Mouse (Mus musculus): ENCODE measurements around the gene Elf5. TPM values are rescaled to one million over a fixed set of nuclear protein-coding genes. Genes with fewer than 3 reads are reported as not detected.

The Elf5 gene
- polyA plus RNA-seq, 1 experiment from 2014 or later: 3.1 TPM

GRCm38 (mm10) chr2:103400691-103401090, 10.8 kb upstream of the Elf5 start:
- Histone ChIP-seq H3K4me1 (ENCODE audit: insufficient read depth, low read length) (no peaks in the 10 kb centered on the region), H3K36me3 (ENCODE audit: insufficient read depth, low read length) (no peaks in the 10 kb centered on the region), H3K9me3 (ENCODE audit: low read length) (no peaks in the 10 kb centered on the region), H3K27ac (ENCODE audit: low read length) (no peak overlapping the region), H3K9ac (replicated peaks; ENCODE audit: low read length) (no peak overlapping the region), H3K4me2 (replicated peaks; ENCODE audit: low read depth, low read length) (no peak overlapping the region), H3K4me3 (ENCODE audit: low read length) (no peak overlapping the region), H3K27me3 (ENCODE audit: insufficient read depth, low read length) (no peaks in the 10 kb centered on the region)
- WGBS: 76% methylated on average over 4 of the region's 4 CpGs
- no peak for ATAC-seq (ENCODE audit: low FRiP score, low TSS enrichment)

- no peak for ATAC-seq (ENCODE audit: low FRiP score, low TSS enrichment)
- 83% methylated on average over 3 of the region's 3 CpGs for WGBS
- H3K27me3 ChIP-seq (ENCODE audit: insufficient read depth, low read length): no peaks in the 10 kb centered on the region
These were observed 5.2 kb upstream of the Elf5 start for GRCm38 (mm10) chr2:103406239-103406638.

GRCm38 (mm10) chr2:103411816-103412215, 328 bp downstream of the Elf5 start:
- WGBS: 73% methylated on average over 3 of the region's 3 CpGs
- Histone ChIP-seq H3K9me3 (ENCODE audit: low read length) (no peaks in the 10 kb centered on the region), H3K4me1 (ENCODE audit: insufficient read depth, low read length) (no peaks in the 10 kb centered on the region), H3K9ac (replicated peaks; ENCODE audit: low read length) (no peak overlapping the region), H3K36me3 (ENCODE audit: insufficient read depth, low read length) (no peaks in the 10 kb centered on the region), H3K4me2 (replicated peaks; ENCODE audit: low read depth, low read length) (no peak overlapping the region), H3K27me3 (ENCODE audit: insufficient read depth, low read length) (no peaks in the 10 kb centered on the region), H3K4me3 (ENCODE audit: low read length) (no peak overlapping the region), H3K27ac (ENCODE audit: low read length) (no peak overlapping the region)
- peak; percentile 80 for ATAC-seq (ENCODE audit: low FRiP score, low TSS enrichment)

More at GRCm38 (mm10) chr2:103406239-103406638, 5.2 kb upstream of the Elf5 start:
- H3K4me3 ChIP-seq (ENCODE audit: low read length): no peak overlapping the region
- no peaks in the 10 kb centered on the region for H3K4me1 ChIP-seq (ENCODE audit: insufficient read depth, low read length)
- no peaks in the 10 kb centered on the region for H3K36me3 ChIP-seq (ENCODE audit: insufficient read depth, low read length)
- no peak overlapping the region for H3K9ac ChIP-seq (replicated peaks; ENCODE audit: low read length)
- no peak overlapping the region for H3K27ac ChIP-seq (ENCODE audit: low read length)
- H3K4me2 ChIP-seq (replicated peaks; ENCODE audit: low read depth, low read length): no peak overlapping the region
- no peaks in the 10 kb centered on the region for H3K9me3 ChIP-seq (ENCODE audit: low read length)

GRCm38 (mm10) chr2:103413381-103413780, 1.9 kb downstream of the Elf5 start:
- no peaks in the 10 kb centered on the region for H3K36me3 ChIP-seq (ENCODE audit: insufficient read depth, low read length)
- peak; percentile 67 for ATAC-seq (ENCODE audit: low FRiP score, low TSS enrichment)
- H3K27ac ChIP-seq (ENCODE audit: low read length): no peak overlapping the region
- H3K27me3 ChIP-seq (ENCODE audit: insufficient read depth, low read length): no peaks in the 10 kb centered on the region
- no peaks in the 10 kb centered on the region for H3K9me3 ChIP-seq (ENCODE audit: low read length)
- no peak overlapping the region for H3K9ac ChIP-seq (replicated peaks; ENCODE audit: low read length)
- 58% methylated on average over 5 of the region's 5 CpGs for WGBS
- no peak overlapping the region for H3K4me2 ChIP-seq (replicated peaks; ENCODE audit: low read depth, low read length)
- no peak overlapping the region for H3K4me3 ChIP-seq (ENCODE audit: low read length)
- H3K4me1 ChIP-seq (ENCODE audit: insufficient read depth, low read length): no peaks in the 10 kb centered on the region

GRCm38 (mm10) chr2:103415774-103416173, 4.3 kb downstream of the Elf5 start:
- Histone ChIP-seq H3K4me1 (ENCODE audit: insufficient read depth, low read length) (no peaks in the 10 kb centered on the region), H3K36me3 (ENCODE audit: insufficient read depth, low read length) (no peaks in the 10 kb centered on the region), H3K9me3 (ENCODE audit: low read length) (no peaks in the 10 kb centered on the region), H3K27ac (ENCODE audit: low read length) (no peak overlapping the region), H3K4me2 (replicated peaks; ENCODE audit: low read depth, low read length) (no peak overlapping the region), H3K4me3 (ENCODE audit: low read length) (no peak overlapping the region), H3K27me3 (ENCODE audit: insufficient read depth, low read length) (no peaks in the 10 kb centered on the region), H3K9ac (replicated peaks; ENCODE audit: low read length) (no peak overlapping the region)
- WGBS: 88% methylated on average over 3 of the region's 3 CpGs
- no peak for ATAC-seq (ENCODE audit: low FRiP score, low TSS enrichment)

GRCm38 (mm10) chr2:103420650-103421507, 9.4 kb downstream of the Elf5 start:
- Histone ChIP-seq H3K36me3 (ENCODE audit: insufficient read depth, low read length) (no peaks in the 10 kb centered on the region), H3K27ac (ENCODE audit: low read length) (no peak overlapping the region), H3K4me1 (ENCODE audit: insufficient read depth, low read length) (peaks cover 3% of the 10 kb centered on the region; the same call in 1 of the 2 replicates), H3K9me3 (ENCODE audit: low read length) (no peaks in the 10 kb centered on the region), H3K4me2 (replicated peaks; ENCODE audit: low read depth, low read length) (no peak overlapping the region), H3K27me3 (ENCODE audit: insufficient read depth, low read length) (no peaks in the 10 kb centered on the region), H3K4me3 (ENCODE audit: low read length) (no peak overlapping the region), H3K9ac (replicated peaks; ENCODE audit: low read length) (no peak overlapping the region)
- ATAC-seq (ENCODE audit: low FRiP score, low TSS enrichment): no peak; the same call in 1 of the 2 replicates
- WGBS: 42% methylated on average over 15 of the region's 15 CpGs

- Histone ChIP-seq H3K4me1 (ENCODE audit: insufficient read depth, low read length) (peaks cover 3% of the 10 kb centered on the region; the same call in 1 of the 2 replicates), H3K4me3 (ENCODE audit: low read length) (peak overlapping the region; percentile 21; the same call in 1 of the 2 replicates), H3K4me2 (replicated peaks; ENCODE audit: low read depth, low read length) (peak overlapping the region; percentile 33), H3K27ac (ENCODE audit: low read length) (peak overlapping the region; percentile 61), H3K9ac (replicated peaks; ENCODE audit: low read length) (peak overlapping the region; percentile 40), H3K27me3 (ENCODE audit: insufficient read depth, low read length) (no peaks in the 10 kb centered on the region), H3K36me3 (ENCODE audit: insufficient read depth, low read length) (no peaks in the 10 kb centered on the region), H3K9me3 (ENCODE audit: low read length) (no peaks in the 10 kb centered on the region)
- 0 out of 2 replicates have a peak, but pooled peaks have one; percentile 49 for ATAC-seq (ENCODE audit: low FRiP score, low TSS enrichment)
- WGBS: 56% methylated on average over 12 of the region's 12 CpGs
These were observed 12.4 kb downstream of the Elf5 start for GRCm38 (mm10) chr2:103423884-103424283.

GRCm38 (mm10) chr2:103424349-103425026, 13.0 kb downstream of the Elf5 start:
- Histone ChIP-seq H3K36me3 (ENCODE audit: insufficient read depth, low read length) (no peaks in the 10 kb centered on the region), H3K9ac (replicated peaks; ENCODE audit: low read length) (peak overlapping the region; percentile 40), H3K9me3 (ENCODE audit: low read length) (no peaks in the 10 kb centered on the region), H3K27me3 (ENCODE audit: insufficient read depth, low read length) (no peaks in the 10 kb centered on the region), H3K4me2 (replicated peaks; ENCODE audit: low read depth, low read length) (peak overlapping the region; percentile 33), H3K4me3 (ENCODE audit: low read length) (peak overlapping the region; percentile 21), H3K4me1 (ENCODE audit: insufficient read depth, low read length) (peaks cover 3% of the 10 kb centered on the region; the same call in 1 of the 2 replicates), H3K27ac (ENCODE audit: low read length) (peak overlapping the region; percentile 61)
- ATAC-seq (ENCODE audit: low FRiP score, low TSS enrichment): peak; percentile 47
- WGBS: 28% methylated on average over 12 of the region's 12 CpGs

- Histone ChIP-seq H3K4me3 (ENCODE audit: low read length) (no peak overlapping the region), H3K36me3 (ENCODE audit: insufficient read depth, low read length) (no peaks in the 10 kb centered on the region), H3K27ac (ENCODE audit: low read length) (no peak overlapping the region), H3K27me3 (ENCODE audit: insufficient read depth, low read length) (no peaks in the 10 kb centered on the region), H3K9ac (replicated peaks; ENCODE audit: low read length) (no peak overlapping the region), H3K9me3 (ENCODE audit: low read length) (no peaks in the 10 kb centered on the region), H3K4me2 (replicated peaks; ENCODE audit: low read depth, low read length) (no peak overlapping the region), H3K4me1 (ENCODE audit: insufficient read depth, low read length) (peaks cover 3% of the 10 kb centered on the region; the same call in 1 of the 2 replicates)
- WGBS: 63% methylated on average over 11 of the region's 11 CpGs
- ATAC-seq (ENCODE audit: low FRiP score, low TSS enrichment): no peak
These were observed 14.1 kb downstream of the Elf5 start for GRCm38 (mm10) chr2:103425456-103426063.
